Mouse (Mus musculus) Muller cell, postnatal 12 days (primary cell): ENCODE results near the gene Tnfrsf25.
A peak's percentile ranks its signal among the peaks of the same experiment; 100 is the strongest.

Experiments used
- DNase-seq: peaks from one replicate; pipeline ENCODE4 v3.0.0-alpha.2; 2015; ENCODE audit errors: inconsistent ontology term

The Tnfrsf25 gene

GRCm38 (mm10) chr4:152140441-152140840 is 24.7 kb downstream of the Tnfrsf25 start:
- DNase-seq: no peak

- DNase-seq: no peak
Observed at GRCm38 (mm10) chr4:152141521-152142135, 25.9 kb downstream of the Tnfrsf25 start.

GRCm38 (mm10) chr4:152143632-152144031 is 27.9 kb downstream of the Tnfrsf25 start:
- DNase-seq: no peak

- no peak for DNase-seq
Observed at GRCm38 (mm10) chr4:152145473-152145872, 29.7 kb downstream of the Tnfrsf25 start.

GRCm38 (mm10) chr4:152146033-152146827 is 30.5 kb downstream of the Tnfrsf25 start:
- DNase-seq: no peak

- no peak for DNase-seq
Observed at GRCm38 (mm10) chr4:152150546-152150945, 34.8 kb downstream of the Tnfrsf25 start.

- DNase-seq: no peak
Observed at GRCm38 (mm10) chr4:152151451-152151965, 35.8 kb downstream of the Tnfrsf25 start.

- peak; percentile 73 for DNase-seq
Observed at GRCm38 (mm10) chr4:152151966-152152544, 36.3 kb downstream of the Tnfrsf25 start, which contains the start of gene Espn. TSS of gene Espn (minus strand) at chr4:152152371.

- DNase-seq: peak; percentile 65
Observed at GRCm38 (mm10) chr4:152153771-152154177, 38.0 kb downstream of the Tnfrsf25 start.

GRCm38 (mm10) chr4:152155019-152155418 is 39.3 kb downstream of the Tnfrsf25 start:
- no peak for DNase-seq

GRCm38 (mm10) chr4:152157779-152158584 is 42.2 kb downstream of the Tnfrsf25 start:
- DNase-seq: peak; percentile 49

- DNase-seq: no peak
Observed at GRCm38 (mm10) chr4:152158585-152159284, 43.0 kb downstream of the Tnfrsf25 start, which contains the start of gene Hes2. TSS of gene Hes2 (plus strand) at chr4:152158867.

- DNase-seq: no peak
Observed at GRCm38 (mm10) chr4:152159285-152159678, 43.5 kb downstream of the Tnfrsf25 start.

GRCm38 (mm10) chr4:152160748-152161147 is 45.0 kb downstream of the Tnfrsf25 start:
- no peak for DNase-seq

- no peak for DNase-seq
Observed at GRCm38 (mm10) chr4:152161601-152162000, 45.9 kb downstream of the Tnfrsf25 start.

GRCm38 (mm10) chr4:152162748-152163147 is 47.0 kb downstream of the Tnfrsf25 start:
- no peak for DNase-seq

GRCm38 (mm10) chr4:152165036-152165931 is 49.5 kb downstream of the Tnfrsf25 start:
- DNase-seq: peak; percentile 57

- DNase-seq: no peak
Observed at GRCm38 (mm10) chr4:152168052-152168451, 52.3 kb downstream of the Tnfrsf25 start.

- no peak for DNase-seq
Observed at GRCm38 (mm10) chr4:152169103-152169502, 53.4 kb downstream of the Tnfrsf25 start.
